Mouse (Mus musculus): Measurements from ENCODE around the gene Tdrd5. TPM values are rescaled to one million over a fixed set of nuclear protein-coding genes. Genes with fewer than 3 reads are reported as not detected.
"Not testable (repeated sequence)": the region's sequence is repeated elsewhere in the genome, so short reads cannot be mapped to it uniquely, and the experiment has no call there.

Tdrd5 gene
- polyA plus RNA-seq (2015; fragmentation: Nextera tagmentation; extraction: Ambion mirVana) = 0.19 and 0.21 TPM in 2 replicates

- peak within 1 kb of the TSS; percentile 99 for H3K4me2 ChIP-seq
- peak within 1 kb of the TSS; percentile 67 for H3K4me3 ChIP-seq
- H3K9ac ChIP-seq = peak within 1 kb of the TSS; percentile 40
- peaks cover 50% of the 10 kb centered on the region for H3K27me3 ChIP-seq
- under 1% methylated on average over 85 of the region's 85 CpGs for WGBS
- no peak within 1 kb of the TSS for H3K27ac ChIP-seq
- H3K36me3 ChIP-seq = no peaks in the 10 kb centered on the region
- H3K4me1 ChIP-seq (replicated peaks) = peaks cover 11% of the 10 kb centered on the region
- no peak for ATAC-seq (replicated peaks; ENCODE audit: insufficient number of reproducible peaks, insufficient read depth, low FRiP score, low read depth)
- H3K9me3 ChIP-seq (replicated peaks) = no peaks in the 10 kb centered on the region
These were observed at the start of gene Tdrd5 for GRCm38 (mm10) chr1:156302911-156303749. Gene Tdrd5 (minus strand): TSS chr1:156303664.

- Histone ChIP-seq H3K4me2 (no peak overlapping the region), H3K9me3 (replicated peaks) (no peaks in the 10 kb centered on the region), H3K27me3 (no peaks in the 10 kb centered on the region), H3K36me3 (no peaks in the 10 kb centered on the region), H3K9ac (no peak overlapping the region), H3K4me1 (replicated peaks) (no peaks in the 10 kb centered on the region), H3K4me3 (no peak overlapping the region), H3K27ac (no peak overlapping the region)
- 87% methylated on average over 2 of the region's 2 CpGs for WGBS
- ATAC-seq (replicated peaks; ENCODE audit: insufficient number of reproducible peaks, insufficient read depth, low FRiP score, low read depth) = no peak
These were observed 49.0 kb upstream of the Tdrd5 start for GRCm38 (mm10) chr1:156352466-156352865.

DNA sequence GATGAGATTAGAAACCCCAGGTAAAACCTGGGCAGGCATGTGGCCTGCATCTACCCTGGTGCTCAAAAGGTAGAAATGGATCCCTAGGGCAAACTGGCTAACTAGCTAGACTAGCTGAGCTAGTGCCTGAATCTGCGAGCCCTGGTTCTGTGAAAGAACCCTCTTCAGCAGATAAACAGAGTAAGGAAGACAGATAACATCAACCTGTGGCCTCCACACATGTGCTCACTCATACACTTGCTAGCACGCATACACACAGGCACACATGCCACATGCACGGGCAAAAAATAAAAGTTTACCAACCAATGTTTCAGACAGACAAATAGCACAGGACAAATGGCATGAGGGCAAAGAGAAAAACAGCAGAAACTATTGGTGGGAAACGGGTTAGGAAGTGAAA lies 47.0 kb upstream of the Tdrd5 start:
- 86% methylated on average over 4 of the region's 4 CpGs for WGBS
- no peaks in the 10 kb centered on the region for H3K27me3 ChIP-seq
- H3K4me1 ChIP-seq (replicated peaks) = no peaks in the 10 kb centered on the region
- H3K9me3 ChIP-seq (replicated peaks) = no peaks in the 10 kb centered on the region
- no peak overlapping the region for H3K4me3 ChIP-seq
- H3K27ac ChIP-seq = no peak overlapping the region
- no peak overlapping the region for H3K9ac ChIP-seq
- no peaks in the 10 kb centered on the region for H3K36me3 ChIP-seq
- no peak overlapping the region for H3K4me2 ChIP-seq
- no peak for ATAC-seq (replicated peaks; ENCODE audit: insufficient number of reproducible peaks, insufficient read depth, low FRiP score, low read depth)

DNA sequence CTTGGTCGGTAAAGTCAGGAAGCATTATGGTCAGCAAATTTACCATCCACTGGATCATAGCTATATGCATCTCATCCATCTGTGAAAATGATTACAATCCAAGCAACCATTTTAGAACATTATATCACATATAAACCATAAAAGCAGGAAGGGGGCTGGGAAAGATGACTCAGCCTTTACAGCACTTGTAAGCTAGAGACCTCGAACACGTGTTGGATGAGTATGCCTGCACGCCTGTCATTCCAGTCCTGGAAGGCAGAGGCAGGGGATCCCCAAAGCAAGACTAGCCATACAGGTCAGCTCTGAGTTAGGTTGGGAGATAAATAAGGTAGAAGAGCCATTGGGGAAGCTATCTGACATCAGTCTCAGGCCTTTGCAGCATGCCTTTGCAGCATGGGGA lies 45.6 kb upstream of the Tdrd5 start:
- H3K27ac ChIP-seq = no peak overlapping the region
- WGBS = 66% methylated on average over 4 of the region's 4 CpGs
- H3K9me3 ChIP-seq (replicated peaks) = no peaks in the 10 kb centered on the region
- no peak overlapping the region for H3K4me2 ChIP-seq
- no peak overlapping the region for H3K4me3 ChIP-seq
- no peak for ATAC-seq (replicated peaks; ENCODE audit: insufficient number of reproducible peaks, insufficient read depth, low FRiP score, low read depth)
- no peaks in the 10 kb centered on the region for H3K27me3 ChIP-seq
- no peaks in the 10 kb centered on the region for H3K4me1 ChIP-seq (replicated peaks)
- H3K36me3 ChIP-seq = no peaks in the 10 kb centered on the region
- no peak overlapping the region for H3K9ac ChIP-seq

DNA sequence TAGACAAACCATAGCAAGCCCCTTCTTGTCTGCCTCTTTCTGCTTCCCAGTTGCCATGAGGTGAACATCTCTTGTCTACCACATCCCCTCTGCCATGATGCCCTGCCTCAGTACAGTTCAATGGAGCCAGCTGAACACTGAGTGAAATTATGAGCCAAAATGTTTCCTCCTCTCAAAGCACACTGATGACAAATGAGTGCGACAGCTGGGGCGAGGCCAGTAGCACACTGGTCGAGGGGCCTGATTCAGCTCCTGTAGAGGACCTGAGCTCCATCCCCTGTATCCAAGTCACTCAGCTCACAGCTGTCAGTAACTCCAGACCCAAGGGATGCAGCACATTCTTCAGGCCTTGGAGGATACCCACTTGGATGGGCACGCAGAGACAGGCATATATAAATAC lies 42.2 kb upstream of the Tdrd5 start:
- H3K9ac ChIP-seq = no peak overlapping the region
- no peak overlapping the region for H3K4me3 ChIP-seq
- no peak for ATAC-seq (replicated peaks; ENCODE audit: insufficient number of reproducible peaks, insufficient read depth, low FRiP score, low read depth)
- WGBS = 79% methylated on average over 4 of the region's 4 CpGs
- no peaks in the 10 kb centered on the region for H3K9me3 ChIP-seq (replicated peaks)
- H3K4me1 ChIP-seq (replicated peaks) = no peaks in the 10 kb centered on the region
- no peak overlapping the region for H3K4me2 ChIP-seq
- no peak overlapping the region for H3K27ac ChIP-seq
- no peaks in the 10 kb centered on the region for H3K27me3 ChIP-seq
- H3K36me3 ChIP-seq = no peaks in the 10 kb centered on the region

DNA sequence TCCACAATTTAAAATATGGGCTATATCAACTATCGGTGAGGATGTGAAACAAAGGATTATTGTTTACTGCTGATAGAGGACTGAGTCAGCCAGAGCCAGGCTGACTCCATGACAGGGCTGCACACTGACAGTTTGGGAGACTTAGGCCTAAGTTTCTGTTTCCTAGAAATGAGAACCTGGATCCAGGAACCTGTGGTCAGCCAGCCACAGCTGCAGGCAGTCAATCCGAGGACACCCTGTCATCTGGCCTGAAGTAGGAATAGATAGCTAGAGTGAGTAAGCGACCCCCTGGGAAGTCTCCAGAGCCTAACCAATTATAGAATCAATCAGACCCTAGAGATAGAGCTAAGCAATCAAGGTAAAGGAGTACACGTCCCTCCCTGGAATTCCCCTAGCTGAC lies 41.0 kb upstream of the Tdrd5 start:
- Histone ChIP-seq H3K36me3 (no peaks in the 10 kb centered on the region), H3K4me3 (no peak overlapping the region), H3K9me3 (replicated peaks) (no peaks in the 10 kb centered on the region), H3K9ac (no peak overlapping the region), H3K4me2 (no peak overlapping the region), H3K27me3 (no peaks in the 10 kb centered on the region), H3K4me1 (replicated peaks) (no peaks in the 10 kb centered on the region), H3K27ac (no peak overlapping the region)
- no peak for ATAC-seq (replicated peaks; ENCODE audit: insufficient number of reproducible peaks, insufficient read depth, low FRiP score, low read depth)
- WGBS = 40% methylated on average over 4 of the region's 4 CpGs

DNA sequence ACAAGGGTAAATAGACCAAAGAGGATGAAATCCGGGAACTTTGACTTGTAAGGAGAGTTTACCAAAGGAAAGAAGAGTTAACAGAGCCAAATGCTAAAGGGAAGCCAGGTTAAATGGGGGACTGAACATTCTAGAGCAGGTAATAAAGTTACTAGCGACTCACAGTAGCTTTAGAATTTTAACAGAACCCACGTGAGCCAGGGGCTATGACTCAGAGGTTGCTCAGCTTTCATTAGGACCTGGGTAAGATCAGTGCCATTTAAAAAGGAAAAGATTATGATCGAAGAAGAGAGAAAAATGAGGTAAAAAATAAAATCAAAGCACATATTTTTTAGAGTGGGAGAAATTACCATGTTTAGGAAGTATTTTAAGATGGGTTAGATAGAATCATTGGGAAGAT lies 37.4 kb upstream of the Tdrd5 start:
- Histone ChIP-seq H3K9me3 (replicated peaks) (no peaks in the 10 kb centered on the region), H3K4me1 (replicated peaks) (no peaks in the 10 kb centered on the region), H3K9ac (no peak overlapping the region), H3K27me3 (no peaks in the 10 kb centered on the region), H3K36me3 (no peaks in the 10 kb centered on the region), H3K4me2 (no peak overlapping the region), H3K4me3 (no peak overlapping the region), H3K27ac (no peak overlapping the region)
- ATAC-seq (replicated peaks; ENCODE audit: insufficient number of reproducible peaks, insufficient read depth, low FRiP score, low read depth) = no peak
- WGBS = 63% methylated on average over 4 of the region's 4 CpGs

DNA sequence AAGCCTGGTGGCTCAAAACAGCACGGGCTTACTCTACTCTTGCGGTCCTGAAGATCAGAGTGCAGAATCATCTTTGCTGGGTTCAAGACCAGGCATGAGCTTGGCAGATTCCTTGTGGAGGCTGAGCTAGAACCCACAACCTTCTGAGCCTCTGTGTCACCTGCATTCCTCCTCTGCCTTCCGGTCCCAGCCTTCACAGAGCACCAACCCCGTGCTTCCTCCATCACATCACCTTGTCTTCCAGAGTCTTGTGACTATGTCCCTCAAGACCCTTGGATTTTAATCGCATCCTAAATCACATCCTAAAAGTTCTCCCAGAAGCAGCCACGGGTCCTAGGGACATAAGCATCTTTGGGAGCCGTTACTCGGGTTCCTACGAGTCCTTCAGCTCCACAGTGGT lies 19.7 kb upstream of the Tdrd5 start:
- no peak overlapping the region for H3K4me3 ChIP-seq
- H3K9me3 ChIP-seq (replicated peaks) = no peaks in the 10 kb centered on the region
- no peaks in the 10 kb centered on the region for H3K27me3 ChIP-seq
- no peak for ATAC-seq (replicated peaks; ENCODE audit: insufficient number of reproducible peaks, insufficient read depth, low FRiP score, low read depth)
- H3K4me1 ChIP-seq (replicated peaks) = no peaks in the 10 kb centered on the region
- H3K36me3 ChIP-seq = no peaks in the 10 kb centered on the region
- no peak overlapping the region for H3K4me2 ChIP-seq
- H3K9ac ChIP-seq = no peak overlapping the region
- no peak overlapping the region for H3K27ac ChIP-seq
- WGBS = 78% methylated on average over 9 of the region's 9 CpGs

DNA sequence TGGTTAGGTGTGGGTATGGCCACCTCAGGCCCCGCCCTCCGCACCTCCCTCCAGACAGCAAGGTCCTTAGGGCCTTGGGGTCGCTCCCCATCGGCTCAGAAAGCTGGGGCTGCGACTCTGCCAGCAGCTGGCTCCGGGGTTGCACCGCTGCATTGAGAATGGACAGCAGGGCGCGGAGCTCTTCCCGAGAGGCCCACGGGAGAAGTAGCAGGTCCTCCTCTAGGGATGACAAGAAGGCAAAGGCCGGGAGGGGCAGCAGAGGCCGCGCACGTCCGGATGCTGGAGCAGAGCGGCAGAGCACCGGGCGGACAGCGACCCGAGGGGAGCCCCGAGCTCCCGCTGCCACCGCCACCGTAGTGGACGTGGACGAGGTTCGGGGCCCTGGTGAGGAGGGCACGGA lies 7.2 kb upstream of the Tdrd5 start, which contains the start of gene Nphs2:
TSS of gene Nphs2 (plus strand) at position 98 of the 400 bp plus-strand sequence.
- H3K27me3 ChIP-seq = peaks cover 36% of the 10 kb centered on the region
- no peak within 1 kb of the TSS for H3K9ac ChIP-seq
- H3K9me3 ChIP-seq (replicated peaks) = no peaks in the 10 kb centered on the region
- H3K4me2 ChIP-seq = peak within 1 kb of the TSS; percentile 55
- WGBS = 5% methylated on average over 29 of the region's 29 CpGs
- H3K4me1 ChIP-seq (replicated peaks) = peaks cover 5% of the 10 kb centered on the region
- no peaks in the 10 kb centered on the region for H3K36me3 ChIP-seq
- no peak within 1 kb of the TSS for H3K27ac ChIP-seq
- H3K4me3 ChIP-seq = peak within 1 kb of the TSS; percentile 26
- ATAC-seq (replicated peaks; ENCODE audit: insufficient number of reproducible peaks, insufficient read depth, low FRiP score, low read depth) = no peak

- peaks cover 7% of the 10 kb centered on the region for H3K4me1 ChIP-seq (replicated peaks)
- no peak for ATAC-seq (replicated peaks; ENCODE audit: insufficient number of reproducible peaks, insufficient read depth, low FRiP score, low read depth)
- H3K9ac ChIP-seq = no peak overlapping the region
- H3K9me3 ChIP-seq (replicated peaks) = no peaks in the 10 kb centered on the region
- no peak overlapping the region for H3K27ac ChIP-seq
- no peak overlapping the region for H3K4me3 ChIP-seq
- H3K4me2 ChIP-seq = no peak overlapping the region
- H3K27me3 ChIP-seq = peaks cover 54% of the 10 kb centered on the region
- WGBS = 58% methylated on average over 1 of the region's 1 CpGs
- H3K36me3 ChIP-seq = no peaks in the 10 kb centered on the region
These were observed 5.1 kb upstream of the Tdrd5 start for GRCm38 (mm10) chr1:156308595-156308994.

GRCm38 (mm10) chr1:156290016-156290415 lies 13.4 kb downstream of the Tdrd5 start:
- WGBS = 91% methylated on average over 6 of the region's 6 CpGs
- Histone ChIP-seq H3K27ac (no peak overlapping the region), H3K4me2 (no peak overlapping the region), H3K9ac (no peak overlapping the region), H3K36me3 (no peaks in the 10 kb centered on the region), H3K4me3 (no peak overlapping the region), H3K4me1 (replicated peaks) (no peaks in the 10 kb centered on the region), H3K27me3 (no peaks in the 10 kb centered on the region), H3K9me3 (replicated peaks) (no peaks in the 10 kb centered on the region)
- no peak for ATAC-seq (replicated peaks; ENCODE audit: insufficient number of reproducible peaks, insufficient read depth, low FRiP score, low read depth)

GRCm38 (mm10) chr1:156289222-156289587 lies 14.3 kb downstream of the Tdrd5 start:
- H3K36me3 ChIP-seq, H3K27ac ChIP-seq: not testable (repeated sequence)
- WGBS = 53% methylated on average over 10 of the region's 10 CpGs

More at GRCm38 (mm10) chr1:156289222-156289587, 14.3 kb downstream of the Tdrd5 start:
- H3K4me2 ChIP-seq; ATAC-seq (replicated peaks; ENCODE audit: insufficient number of reproducible peaks, insufficient read depth, low FRiP score, low read depth); H3K4me3 ChIP-seq; H3K9me3 ChIP-seq (replicated peaks); H3K4me1 ChIP-seq (replicated peaks); H3K9ac ChIP-seq; H3K27me3 ChIP-seq: not testable (repeated sequence)
